Mouse (Mus musculus): ENCODE measurements around the gene Prss48.

The Prss48 gene

GRCm38 (mm10) chr3:85952696-85953283, 49.5 kb downstream of the Prss48 start:
- DNase-seq (ENCODE audit: inconsistent age in 2 of 2, low spot score in 1 of 2): no peak

GRCm38 (mm10) chr3:85950914-85951313, 51.4 kb downstream of the Prss48 start:
- no peak for DNase-seq (ENCODE audit: inconsistent age in 2 of 2, low spot score in 1 of 2)
